Mouse (Mus musculus): ENCODE measurements around the gene Adprhl1. TPM values are rescaled to one million over a fixed set of nuclear protein-coding genes. Genes with fewer than 3 reads are reported as not detected.

The Adprhl1 gene
- total RNA-seq, 2 experiments from 2014 or later = not detected

Other genes with a start within 250 kb of the Adprhl1 start
- gene F7, start 228.1 kb downstream of the Adprhl1 start, total RNA-seq (2015) = 0.27 and 0.56 TPM in 2 replicates
- gene F7, start 228.1 kb downstream of the Adprhl1 start, total RNA-seq (2017) = 1.3 TPM in 1 of 2 replicates, not detected in the other
- gene F10, start 216.9 kb downstream of the Adprhl1 start, total RNA-seq (2015) = 50.6 and 57.5 TPM in 2 replicates
- 98.7 and 109 TPM in 2 replicates for gene F10, start 216.9 kb downstream of the Adprhl1 start, total RNA-seq (2017)
- gene Proz, start 193.2 kb downstream of the Adprhl1 start, total RNA-seq (2015) = 0.07 and 0.20 TPM in 2 replicates
- 0.33 TPM in 1 of 2 replicates, not detected in the other for gene Proz, start 193.2 kb downstream of the Adprhl1 start, total RNA-seq (2017)
- gene Pcid2, start 148.7 kb downstream of the Adprhl1 start, total RNA-seq (2015) = 17.0 and 21.2 TPM in 2 replicates
- gene Pcid2, start 148.7 kb downstream of the Adprhl1 start, total RNA-seq (2017) = 14.0 and 14.1 TPM in 2 replicates
- gene Cul4a, start 148.5 kb downstream of the Adprhl1 start, total RNA-seq (2015) = 57.4 and 60.7 TPM in 2 replicates
- gene Cul4a, start 148.5 kb downstream of the Adprhl1 start, total RNA-seq (2017) = 56.9 and 57.9 TPM in 2 replicates
- 609 and 613 TPM in 2 replicates for gene Lamp1, start 95.0 kb downstream of the Adprhl1 start, total RNA-seq (2015)
- 770 and 822 TPM in 2 replicates for gene Lamp1, start 95.0 kb downstream of the Adprhl1 start, total RNA-seq (2017)
- 0.22 and 0.80 TPM in 2 replicates for gene Grtp1, start 53.5 kb downstream of the Adprhl1 start, total RNA-seq (2015)
- 0.53 TPM in 1 of 2 replicates, not detected in the other for gene Grtp1, start 53.5 kb downstream of the Adprhl1 start, total RNA-seq (2017)
- gene Dcun1d2, start 34.0 kb upstream of the Adprhl1 start, total RNA-seq (2015) = 10.6 and 10.8 TPM in 2 replicates
- 14.6 and 19.7 TPM in 2 replicates for gene Dcun1d2, start 34.0 kb upstream of the Adprhl1 start, total RNA-seq (2017)
- 11.2 and 16.0 TPM in 2 replicates for gene Tmco3, start 34.0 kb upstream of the Adprhl1 start, total RNA-seq (2015)
- gene Tmco3, start 34.0 kb upstream of the Adprhl1 start, total RNA-seq (2017) = 8.2 and 8.9 TPM in 2 replicates
- 136 and 146 TPM in 2 replicates for gene Tfdp1, start 84.6 kb upstream of the Adprhl1 start, total RNA-seq (2015)
- gene Tfdp1, start 84.6 kb upstream of the Adprhl1 start, total RNA-seq (2017) = 103 and 105 TPM in 2 replicates
- not detected in 2 replicates for gene Atp4b, start 142.7 kb upstream of the Adprhl1 start, total RNA-seq (2015)
- gene Atp4b, start 142.7 kb upstream of the Adprhl1 start, total RNA-seq (2017) = not detected in 2 replicates
- 0.04 TPM in 1 of 2 replicates, not detected in the other for gene Grk1, start 150.9 kb upstream of the Adprhl1 start, total RNA-seq (2015)
- gene Grk1, start 150.9 kb upstream of the Adprhl1 start, total RNA-seq (2017) = not detected in 2 replicates
- not detected in 2 replicates for gene Tmem255b, start 181.0 kb upstream of the Adprhl1 start, total RNA-seq (2015)
- not detected in 2 replicates for gene Tmem255b, start 181.0 kb upstream of the Adprhl1 start, total RNA-seq (2017)
- gene Gas6, start 240.3 kb upstream of the Adprhl1 start, total RNA-seq (2015) = 0.43 and 0.56 TPM in 2 replicates
- gene Gas6, start 240.3 kb upstream of the Adprhl1 start, total RNA-seq (2017) = 0.77 and 1.6 TPM in 2 replicates

All from megakaryocyte, adult 5-6 weeks (primary cell).